Mouse (Mus musculus) ES-Bruce4 (cell line): ENCODE measurements around the gene Lamp2. TPM values are rescaled to one million over a fixed set of nuclear protein-coding genes. Genes with fewer than 3 reads are reported as not detected.
A peak's percentile ranks its signal among the peaks of the same experiment; 100 is the strongest.
"Not testable (repeated sequence)": the region's sequence is repeated elsewhere in the genome, so short reads cannot be mapped to it uniquely, and the experiment has no call there.

Experiments used
- H3K27ac ChIP-seq: 2 replicates; pipeline ENCODE4 v1.5.1; 2012; ENCODE audit warnings: low read length, inconsistent platforms; ENCODE audit not compliant: insufficient read depth
- H3K27me3 ChIP-seq: 2 replicates; pipeline ENCODE4 v1.6.1; 2012; ENCODE audit warnings: mild to moderate bottlenecking, low read length, inconsistent platforms; ENCODE audit not compliant: control insufficient read depth, poor library complexity, insufficient read depth, severe bottlenecking
- H3K36me3 ChIP-seq: 2 replicates; pipeline ENCODE4 v1.6.1; 2012; ENCODE audit warnings: inconsistent platforms, mild to moderate bottlenecking, low read length, moderate library complexity; ENCODE audit not compliant: control insufficient read depth, poor library complexity, insufficient read depth, severe bottlenecking
- H3K4me1 ChIP-seq: one replicate; pipeline ENCODE4 v1.8.1; 2011; ENCODE audit warnings: low read length; ENCODE audit not compliant: control insufficient read depth, insufficient read depth
- H3K4me3 ChIP-seq: 2 replicates; pipeline ENCODE4 v1.5.1; 2011; ENCODE audit warnings: low read depth, mild to moderate bottlenecking, low read length
- H3K9ac ChIP-seq: 2 replicates; pipeline ENCODE4 v1.6.1; 2012; ENCODE audit warnings: low read depth, mild to moderate bottlenecking, inconsistent platforms; ENCODE audit not compliant: poor library complexity, severe bottlenecking
- H3K9me3 ChIP-seq: replicated peaks from 2 replicates; pipeline ENCODE4 v1.6.1; 2012; ENCODE audit warnings: mild to moderate bottlenecking, low read length, inconsistent platforms; ENCODE audit not compliant: control insufficient read depth, poor library complexity, insufficient read depth, severe bottlenecking
- CTCF ChIP-seq: IDR thresholded peaks from one replicate; pipeline ENCODE4 v1.8.1; 2011; ENCODE audit warnings: low read depth, low read length
- EP300 ChIP-seq: IDR thresholded peaks from 2 replicates; pipeline ENCODE4 v1.6.1; 2011; ENCODE audit warnings: low read depth, low read length; ENCODE audit not compliant: insufficient read depth
- POLR2A ChIP-seq: IDR thresholded peaks from one replicate; pipeline ENCODE4 v1.8.1; 2011; ENCODE audit warnings: low read length; ENCODE audit not compliant: insufficient read depth
- polyA plus RNA-seq: library from polyadenylated mRNA; stranded (reverse); fragments of >200 nt; gene quantifications from 2 replicates; pipeline ENCODE4 v1.2.4, GENCODE M21; 2011; ENCODE audit warnings: low read depth; ENCODE audit not compliant: missing spikeins, insufficient read depth, insufficient read length

Lamp2 gene
- polyA plus RNA-seq, result 85.1 and 93.2 TPM in 2 replicates

- Histone ChIP-seq H3K36me3 (peaks cover 22% of the 10 kb centered on the region), H3K9ac (peak within 1 kb of the TSS; percentile 87), H3K27ac (peak within 1 kb of the TSS; percentile 73; the same call in 1 of the 2 replicates), H3K4me3 (peak within 1 kb of the TSS; percentile 99), H3K4me1 (no peaks in the 10 kb centered on the region), H3K27me3 (no peaks in the 10 kb centered on the region), H3K9me3 (no peaks in the 10 kb centered on the region)
- peak; percentile 83 for TF ChIP-seq POLR2A
- no peak for TF ChIP-seq EP300
- no peak for TF ChIP-seq CTCF
Measured at GRCm38 (mm10) chrX:38455890-38456634, at the start of gene Lamp2. Gene Lamp2, minus strand, starts transcription at chrX:38456454.

- H3K9ac ChIP-seq, result 0 out of 2 replicates have a peak overlapping the region, but pooled peaks have one; percentile 24
Measured at GRCm38 (mm10) chrX:38504846-38505245, 48.6 kb upstream of the Lamp2 start.

GRCm38 (mm10) chrX:38502182-38502581 is 45.9 kb upstream of the Lamp2 start:
- H3K4me3 ChIP-seq, H3K9me3 ChIP-seq, H3K27ac ChIP-seq, H3K36me3 ChIP-seq, H3K27me3 ChIP-seq, H3K9ac ChIP-seq, H3K4me1 ChIP-seq: not testable (repeated sequence)
- peak; percentile 42 for TF ChIP-seq CTCF

More at GRCm38 (mm10) chrX:38504846-38505245, 48.6 kb upstream of the Lamp2 start:
- no peaks in the 10 kb centered on the region for H3K27me3 ChIP-seq
- no peaks in the 10 kb centered on the region for H3K4me1 ChIP-seq
- H3K9me3 ChIP-seq, result no peaks in the 10 kb centered on the region
- TF ChIP-seq EP300 (no peak), CTCF (no peak), POLR2A (no peak)
- no peaks in the 10 kb centered on the region for H3K36me3 ChIP-seq
- no peak overlapping the region for H3K27ac ChIP-seq
- H3K4me3 ChIP-seq, result peak overlapping the region; percentile 67

GRCm38 (mm10) chrX:38485464-38485863 is 29.2 kb upstream of the Lamp2 start:
- not testable (repeated sequence) for H3K27ac ChIP-seq, H3K4me1 ChIP-seq, H3K27me3 ChIP-seq, H3K4me3 ChIP-seq, H3K9me3 ChIP-seq, H3K36me3 ChIP-seq, H3K9ac ChIP-seq

- H3K9me3 ChIP-seq, result no peaks in the 10 kb centered on the region
- H3K27me3 ChIP-seq, result no peaks in the 10 kb centered on the region
- no peaks in the 10 kb centered on the region for H3K36me3 ChIP-seq
- no peak for TF ChIP-seq CTCF
- no peak overlapping the region for H3K27ac ChIP-seq
- no peak overlapping the region for H3K4me3 ChIP-seq
- H3K9ac ChIP-seq, result no peak overlapping the region
- H3K4me1 ChIP-seq, result peaks cover 3% of the 10 kb centered on the region
Measured at GRCm38 (mm10) chrX:38478583-38478982, 22.3 kb upstream of the Lamp2 start.

GRCm38 (mm10) chrX:38473537-38474299 is 17.5 kb upstream of the Lamp2 start:
- H3K9me3 ChIP-seq, result no peaks in the 10 kb centered on the region
- H3K4me3 ChIP-seq, result peak overlapping the region; percentile 90
- H3K4me1 ChIP-seq, result peaks cover 2% of the 10 kb centered on the region
- TF ChIP-seq POLR2A, result peak; percentile 18
- peak; percentile 12 for TF ChIP-seq CTCF
- peak; percentile 64; the same call in 1 of the 2 replicates for TF ChIP-seq EP300
- peak overlapping the region; percentile 93 for H3K27ac ChIP-seq
- no peaks in the 10 kb centered on the region for H3K36me3 ChIP-seq
- H3K9ac ChIP-seq, result peak overlapping the region; percentile 33
- H3K27me3 ChIP-seq, result no peaks in the 10 kb centered on the region
